Mouse (Mus musculus) MEL-GATA-1-ER (cell line): ENCODE results near the gene Hspa4l.

Experiments used
- DNase-seq: peaks from one replicate; pipeline ENCODE4 v3.0.0-alpha.2; 2012; ENCODE audit warnings: low read depth; ENCODE audit errors: extremely low read depth

Hspa4l gene

DNA sequence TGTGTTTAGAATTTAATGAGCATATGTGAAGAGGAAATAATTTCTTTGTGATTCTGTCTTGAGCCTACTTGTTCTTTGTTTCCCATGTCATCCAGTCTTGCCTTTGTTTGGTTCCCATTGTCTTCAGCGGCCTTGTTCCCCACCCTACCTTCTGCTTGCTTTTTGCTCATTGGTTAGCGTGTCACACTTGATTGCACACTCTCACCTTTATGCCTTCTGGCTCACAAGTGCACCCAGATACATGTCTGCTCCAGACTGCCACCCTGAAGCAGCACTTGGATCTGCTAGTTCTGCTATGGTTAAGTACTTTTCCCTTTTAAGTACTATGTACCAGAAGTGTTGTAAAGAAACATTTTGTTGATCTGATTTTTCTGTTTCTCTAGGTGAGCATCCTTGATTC lies 65.6 kb downstream of the Hspa4l start:
- DNase-seq: no peak

DNA sequence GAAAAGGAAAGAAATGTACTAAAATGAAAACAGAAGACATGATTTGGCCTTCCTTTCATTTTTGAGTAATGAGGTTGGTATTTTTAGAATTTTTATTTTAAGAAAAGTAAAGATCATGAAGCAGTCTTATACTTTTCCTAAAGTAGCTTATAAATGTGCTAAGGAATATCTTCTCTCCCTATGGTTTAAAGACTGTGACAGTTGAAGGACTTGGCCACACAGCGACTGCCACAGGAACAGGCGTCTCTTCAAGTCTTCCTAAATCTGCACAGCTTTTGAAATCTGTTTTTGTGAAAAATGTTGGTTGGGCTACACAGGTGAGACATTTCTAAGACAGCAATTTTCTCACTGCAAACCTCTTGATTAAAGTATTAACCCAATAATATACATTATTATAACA lies 69.0 kb downstream of the Hspa4l start:
- DNase-seq: no peak

DNA sequence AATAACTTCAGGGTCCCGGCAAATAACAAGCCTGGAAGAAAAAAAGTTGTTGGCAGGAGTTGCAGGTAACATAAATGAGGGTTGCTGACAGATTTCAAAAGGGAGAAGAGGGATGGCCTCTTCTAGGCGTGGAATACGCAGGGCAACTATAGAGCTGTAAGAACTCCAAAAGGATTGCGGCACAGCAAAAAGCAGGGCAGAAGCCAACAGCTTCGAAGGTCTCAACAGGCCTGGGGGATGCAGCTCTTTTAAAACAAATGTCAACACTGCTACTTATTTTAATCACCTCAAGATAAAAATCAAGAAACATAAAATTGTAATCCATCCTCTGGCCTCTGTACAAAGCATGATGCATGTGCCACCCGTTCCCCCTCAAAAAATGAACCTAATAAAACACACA lies 101.2 kb downstream of the Hspa4l start:
- DNase-seq: peak; percentile 6
